13 mouse cellular contexts compared by ENCODE assay signal in the genomic region with DNA sequence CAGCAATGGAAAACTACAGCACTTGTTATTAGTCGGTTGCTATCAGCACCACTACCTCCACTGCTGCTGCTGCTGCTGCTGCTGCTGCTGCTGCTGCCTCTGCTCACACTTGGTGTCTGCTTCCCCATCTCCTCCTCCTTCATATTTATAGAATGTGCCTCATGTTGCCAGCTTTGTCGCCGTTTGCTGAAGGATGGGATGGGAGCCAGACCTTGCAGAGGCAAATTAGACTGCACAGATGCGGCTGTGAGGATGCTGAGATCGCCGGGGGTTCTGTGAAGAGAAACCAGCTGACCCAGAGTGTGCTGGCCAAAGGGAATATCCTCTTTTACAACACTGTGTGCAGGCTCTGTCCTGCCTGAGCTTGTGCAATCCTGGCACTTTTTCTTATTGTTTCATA.
DNase-seq lines count a peak whose midpoint lies in the region; ATAC-seq and TF ChIP-seq lines count a peak whose summit lies in the region.
"Had no signal": no experiment of that assay in that cellular context is flagged by ENCODE, and none has a peak within 500 bp of the region (broad histone marks: within the 10 kb centered on the region; RNA-seq: fewer than 3 reads in every experiment).

No protein-coding gene starts in this region.

- no peaks in the 10 kb centered on the region for H3K9me3 ChIP-seq in forebrain, embryonic 14.5 days (replicated peaks; ENCODE audit: control insufficient read depth, low read length)
- no peaks in the 10 kb centered on the region for H3K9me3 ChIP-seq in forebrain, embryonic 11.5 days (ENCODE audit: control insufficient read depth, low read length)
- H3K9me3 ChIP-seq: limb, embryonic 15.5 days had no signal

- TF ChIP-seq CTCF in left cerebral cortex, adult 2 months (IDR thresholded peaks at IDR 0.05) = no peak

- peak; percentile 44 for DNase-seq in forebrain, embryonic 14.5 days (ENCODE audit: low spot score)
- DNase-seq in forebrain, embryonic 11.5 days (ENCODE audit: low spot score) = no peak
- peak; percentile 28 to 56 for DNase-seq in lung, postnatal 4 days
- no peak for DNase-seq in lung, postnatal 25 days (ENCODE audit: low spot score)
- DNase-seq in left cerebral cortex, adult 2 months (ENCODE audit: extremely low spot score in 1 of 2, low spot score in 2 of 2) = peak; percentile 15 to 25
- peak; percentile 29 for DNase-seq in right cerebral cortex, postnatal 25 days
- DNase-seq in kidney, adult 9 months = no peak
- DNase-seq in adrenal gland, postnatal 25 days = no peak
- DNase-seq: kidney, adult 11 months; thymus, postnatal 25 days had no signal

- peaks cover 3% of the 10 kb centered on the region for H3K4me1 ChIP-seq in forebrain, embryonic 14.5 days (ENCODE audit: control insufficient read depth, insufficient read depth, low read length)
- no peaks in the 10 kb centered on the region for H3K4me1 ChIP-seq in forebrain, embryonic 11.5 days (replicated peaks; ENCODE audit: control insufficient read depth, insufficient read depth, low read length)

- no peak overlapping the region for H3K4me3 ChIP-seq in forebrain, embryonic 14.5 days (ENCODE audit: low read depth, low read length)
- H3K4me3 ChIP-seq in forebrain, embryonic 11.5 days (ENCODE audit: low read depth, low read length) = no peak overlapping the region
- no peak overlapping the region for H3K4me3 ChIP-seq in left cerebral cortex, adult 2 months
- H3K4me3 ChIP-seq: erythroblast, embryonic 14.5 days; limb, embryonic 15.5 days had no signal

- intact Hi-C loops in left cerebral cortex, adult 2 months (cut with DNase I) = loop anchor here (5.0 to 10.0 kb wide), 2 partner anchors 310 to 577 kb away; no protein-coding TSS in a partner anchor

- no peak overlapping the region for H3K27ac ChIP-seq in forebrain, embryonic 14.5 days (ENCODE audit: low read depth, low read length)
- H3K27ac ChIP-seq in forebrain, embryonic 11.5 days (ENCODE audit: low read depth, low read length) = no peak overlapping the region
- no peak overlapping the region for H3K27ac ChIP-seq in left cerebral cortex, adult 2 months
- H3K27ac ChIP-seq: limb, embryonic 15.5 days; macrophage had no signal

- H3K27me3 ChIP-seq in forebrain, embryonic 14.5 days (replicated peaks; ENCODE audit: control insufficient read depth, insufficient read depth, low read length) = no peaks in the 10 kb centered on the region
- no peaks in the 10 kb centered on the region for H3K27me3 ChIP-seq in forebrain, embryonic 11.5 days (ENCODE audit: control insufficient read depth, insufficient read depth, low read length)

- WGBS in forebrain, embryonic 14.5 days = 51% methylated on average over 6 of the region's 6 CpGs
- 77% methylated on average over 6 of the region's 6 CpGs for WGBS in forebrain, embryonic 11.5 days

- H3K9ac ChIP-seq in forebrain, embryonic 14.5 days (ENCODE audit: low read length) = no peak overlapping the region
- H3K9ac ChIP-seq in forebrain, embryonic 11.5 days (ENCODE audit: low read length) = no peak overlapping the region
- H3K9ac ChIP-seq: limb, embryonic 15.5 days had no signal

- no peaks in the 10 kb centered on the region for H3K36me3 ChIP-seq in forebrain, embryonic 14.5 days (ENCODE audit: control insufficient read depth, insufficient read depth, low read length)
- H3K36me3 ChIP-seq in forebrain, embryonic 11.5 days (ENCODE audit: control insufficient read depth, insufficient read depth, low read length) = no peaks in the 10 kb centered on the region
- H3K36me3 ChIP-seq: limb, embryonic 15.5 days had no signal

- no peak for ATAC-seq in forebrain, embryonic 14.5 days
- ATAC-seq in forebrain, embryonic 11.5 days (replicated peaks; ENCODE audit: low FRiP score) = no peak

- H3K4me2 ChIP-seq in forebrain, embryonic 14.5 days (ENCODE audit: low read length) = no peak overlapping the region
- H3K4me2 ChIP-seq in forebrain, embryonic 11.5 days (ENCODE audit: low read depth, low read length, severe bottlenecking) = no peak overlapping the region
- H3K4me2 ChIP-seq: limb, embryonic 15.5 days had no signal

Comparison
In these comparisons a context has a peak if more than half of its experiments do, and no peak if none do; other contexts are left out.
1. DNase-seq: peak in forebrain, embryonic 14.5 days (single experiment), lung, postnatal 4 days (2 of 2), left cerebral cortex, adult 2 months (2 of 2) and right cerebral cortex, postnatal 25 days (single experiment); none in forebrain, embryonic 11.5 days (single experiment), lung, postnatal 25 days (single experiment), kidney, adult 9 months (single experiment) and adrenal gland, postnatal 25 days (single experiment).